Mouse (Mus musculus): ENCODE measurements at regions not wholly inside any gene's neighbourhood (a gene's known extent, or its start where the extent isn't known, plus 50 kb on each side); places are given as distances from the start of the nearest gene placed in this dataset.

GRCm38 (mm10) chr3:61154087-61154486, 151.5 kb downstream of the P2ry1 start:
- TF ChIP-seq TBP (IDR thresholded peaks at IDR 0.05; ENCODE audit: low read depth, low read length) (no peak), POLR2A (IDR thresholded peaks at IDR 0.05; ENCODE audit: control insufficient read depth in 1 of 2, insufficient read depth in 1 of 2, low read depth in 1 of 2, low read length in 2 of 2, poor library complexity in 1 of 2) (no peak), GATA1 (IDR thresholded peaks at IDR 0.05; ENCODE audit: low read depth, low read length) (no peak), CTCF (IDR thresholded peaks at IDR 0.05 in 2 of 3, conservative IDR thresholded peaks at IDR 0.05 in 1 of 3; ENCODE audit: control insufficient read depth in 1 of 3, insufficient read depth in 1 of 3, low read depth in 2 of 3, low read length in 3 of 3, poor library complexity in 1 of 3, severe bottlenecking in 1 of 3) (no peak), ZMIZ1 (IDR thresholded peaks at IDR 0.05; ENCODE audit: low read depth, low read length) (no peak)

Data from MEL (cell line).